Mouse (Mus musculus) neural tube, embryonic 15.5 days (tissue): ENCODE data around the gene Eva1b. TPM values are rescaled to one million over a fixed set of nuclear protein-coding genes. Genes with fewer than 3 reads are reported as not detected.

Experiments used
- ATAC-seq: fragments of 200-750 bp; cut with Nextera tagmentation; 2 replicates; pipeline ENCODE4 v1.8.0; 2017; ENCODE audit warnings: mild to moderate bottlenecking, moderate TSS enrichment, moderate library complexity; ENCODE audit not compliant: low FRiP score
- H3K27ac ChIP-seq: fragments of 300-500 bp; sonication (generic); replicated peaks from 2 replicates; pipeline ENCODE4 v1.5.1; 2015; ENCODE audit warnings: mild to moderate bottlenecking, inconsistent platforms
- H3K27me3 ChIP-seq: fragments of 300-500 bp; sonication (generic); replicated peaks from 2 replicates; pipeline ENCODE4 v1.6.1; 2015; ENCODE audit warnings: inconsistent platforms
- H3K36me3 ChIP-seq: fragments of 300-500 bp; sonication (generic); 2 replicates; pipeline ENCODE4 v1.6.1; 2015; ENCODE audit warnings: inconsistent platforms
- H3K4me1 ChIP-seq: fragments of 300-500 bp; sonication (generic); 2 replicates; pipeline ENCODE4 v1.6.1; 2015; ENCODE audit warnings: inconsistent platforms
- H3K4me2 ChIP-seq: fragments of 300-500 bp; sonication (generic); 2 replicates; pipeline ENCODE4 v1.6.1; 2015; ENCODE audit warnings: inconsistent platforms, mild to moderate bottlenecking, moderate library complexity
- H3K4me3 ChIP-seq: fragments of 300-500 bp; sonication (generic); replicated peaks from 2 replicates; pipeline ENCODE4 v1.5.1; 2015; ENCODE audit warnings: mild to moderate bottlenecking, inconsistent platforms
- H3K9ac ChIP-seq: fragments of 300-500 bp; sonication (generic); replicated peaks from 2 replicates; pipeline ENCODE4 v1.6.1; 2015; ENCODE audit warnings: mild to moderate bottlenecking, inconsistent platforms
- H3K9me3 ChIP-seq: fragments of 300-500 bp; sonication (generic); replicated peaks from 2 replicates; pipeline ENCODE4 v1.6.1; 2016; ENCODE audit warnings: inconsistent platforms
- WGBS: fragments of 180-500 bp; shearing (Covaris S2); methylation state at CpG from one replicate; pipeline ENCODE4 v1.1.7; 2015; ENCODE audit warnings: mixed read lengths; 5-methylcytosine and 5-hydroxymethylcytosine counted together
- polyA plus RNA-seq: library from polyadenylated mRNA; unstranded; fragments of >200 nt; fragmentation: Nextera tagmentation; extraction: Ambion mirVana; gene quantifications from 2 replicates; pipeline ENCODE4 v1.2.1, GENCODE M21; 2015

The Eva1b gene
- polyA plus RNA-seq, 1 experiment from 2014 or later = 13.3 TPM

DNA sequence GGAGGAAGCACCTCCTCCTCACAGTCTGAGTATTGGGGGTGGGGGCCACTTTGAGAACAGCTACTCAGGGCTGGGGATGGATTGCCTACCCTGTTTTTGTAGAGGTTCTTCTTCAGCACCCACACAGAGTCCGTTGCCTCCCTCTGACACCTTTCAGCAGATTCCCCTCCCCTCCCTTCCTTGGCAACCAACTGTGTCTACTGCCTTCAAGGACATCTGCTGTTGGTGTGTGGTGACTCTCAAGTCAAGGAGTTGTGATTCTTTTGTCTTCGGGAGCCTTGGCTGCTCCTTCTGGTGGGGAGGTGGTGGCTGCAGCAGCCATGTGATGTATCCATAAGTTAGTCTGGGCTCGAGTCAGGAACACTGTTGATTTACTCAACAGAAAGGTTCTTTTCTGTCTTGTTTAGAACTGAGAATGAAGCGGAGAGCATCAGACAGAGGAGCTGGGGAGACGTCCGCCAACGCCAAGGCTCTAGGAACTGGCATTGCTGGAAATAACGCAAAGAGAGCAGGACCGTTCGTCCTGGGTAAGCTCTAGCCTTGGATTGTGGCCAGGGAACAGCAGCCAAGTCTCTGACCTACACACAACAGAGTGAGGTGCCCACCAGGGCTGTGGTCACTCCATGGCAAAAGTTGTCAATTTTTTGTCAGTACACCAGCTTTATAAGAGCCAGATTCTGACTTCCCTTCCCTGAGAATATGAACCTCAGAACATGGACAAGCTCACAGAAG is 24.1 kb upstream of the Eva1b start:
- Histone ChIP-seq H3K9me3 (no peaks in the 10 kb centered on the region), H3K27ac (no peak overlapping the region; the same call in 1 of the 2 replicates), H3K9ac (no peak overlapping the region), H3K4me2 (no peak overlapping the region), H3K36me3 (peaks cover 38% of the 10 kb centered on the region), H3K4me1 (peaks cover 7% of the 10 kb centered on the region; the same call in 1 of the 2 replicates), H3K4me3 (no peak overlapping the region), H3K27me3 (no peaks in the 10 kb centered on the region)
- 84% methylated on average over 10 of the region's 10 CpGs for WGBS
- ATAC-seq = no peak

GRCm38 (mm10) chr4:126130502-126130901 is 17.0 kb upstream of the Eva1b start:
- no peak for ATAC-seq
- H3K9me3 ChIP-seq = no peaks in the 10 kb centered on the region
- peaks cover 25% of the 10 kb centered on the region for H3K4me1 ChIP-seq
- 77% methylated on average over 11 of the region's 11 CpGs for WGBS
- no peaks in the 10 kb centered on the region for H3K27me3 ChIP-seq
- no peak overlapping the region for H3K9ac ChIP-seq
- peaks cover 52% of the 10 kb centered on the region for H3K36me3 ChIP-seq
- H3K27ac ChIP-seq = peak overlapping the region; percentile 69
- no peak overlapping the region for H3K4me3 ChIP-seq
- H3K4me2 ChIP-seq = no peak overlapping the region

GRCm38 (mm10) chr4:126131290-126132121 is 16.0 kb upstream of the Eva1b start:
- Histone ChIP-seq H3K9me3 (no peaks in the 10 kb centered on the region), H3K27me3 (no peaks in the 10 kb centered on the region), H3K4me3 (no peak overlapping the region), H3K27ac (peak overlapping the region; percentile 69), H3K9ac (no peak overlapping the region), H3K36me3 (peaks cover 52% of the 10 kb centered on the region), H3K4me2 (no peak overlapping the region), H3K4me1 (peaks cover 25% of the 10 kb centered on the region)
- 51% methylated on average over 10 of the region's 10 CpGs for whole genome bisulfite sequencing
- ATAC-seq = peak; percentile 63

DNA sequence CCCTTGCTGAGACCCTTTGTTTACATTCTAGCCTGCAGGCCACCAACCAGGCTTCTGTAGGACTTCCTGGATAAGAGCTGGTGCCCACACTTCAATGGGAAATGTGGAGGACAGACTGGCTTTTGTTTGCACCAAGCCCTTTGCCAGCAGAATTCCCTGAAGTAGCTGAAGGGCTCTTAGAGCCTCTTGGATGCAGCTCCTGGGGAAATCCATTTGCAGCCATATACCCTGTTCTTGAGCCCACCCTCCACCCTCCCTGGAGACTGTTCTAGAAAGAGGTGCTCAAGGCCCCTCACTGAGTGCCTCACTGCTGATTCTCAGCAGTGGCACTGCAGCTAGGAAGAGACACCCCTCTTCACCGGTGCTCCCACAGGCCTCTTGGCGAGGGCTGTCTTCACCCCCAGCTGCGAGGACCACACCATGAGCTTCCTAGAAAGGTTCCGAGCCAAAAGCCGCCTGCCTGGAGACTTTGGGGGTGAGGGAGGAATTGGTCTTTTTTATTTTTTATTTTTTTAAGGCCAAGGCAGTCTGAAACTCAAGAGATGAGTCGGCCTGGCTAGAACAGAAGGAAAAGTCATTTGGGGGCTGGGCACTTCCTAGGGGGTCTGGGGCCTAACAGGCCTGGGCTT is 14.8 kb upstream of the Eva1b start:
- Histone ChIP-seq H3K4me3 (no peak overlapping the region), H3K4me1 (peaks cover 25% of the 10 kb centered on the region), H3K27me3 (no peaks in the 10 kb centered on the region), H3K9ac (no peak overlapping the region), H3K9me3 (no peaks in the 10 kb centered on the region), H3K36me3 (peaks cover 57% of the 10 kb centered on the region), H3K27ac (peak overlapping the region; percentile 69; the same call in 1 of the 2 replicates), H3K4me2 (no peak overlapping the region)
- WGBS = 72% methylated on average over 6 of the region's 6 CpGs
- ATAC-seq = no peak

DNA sequence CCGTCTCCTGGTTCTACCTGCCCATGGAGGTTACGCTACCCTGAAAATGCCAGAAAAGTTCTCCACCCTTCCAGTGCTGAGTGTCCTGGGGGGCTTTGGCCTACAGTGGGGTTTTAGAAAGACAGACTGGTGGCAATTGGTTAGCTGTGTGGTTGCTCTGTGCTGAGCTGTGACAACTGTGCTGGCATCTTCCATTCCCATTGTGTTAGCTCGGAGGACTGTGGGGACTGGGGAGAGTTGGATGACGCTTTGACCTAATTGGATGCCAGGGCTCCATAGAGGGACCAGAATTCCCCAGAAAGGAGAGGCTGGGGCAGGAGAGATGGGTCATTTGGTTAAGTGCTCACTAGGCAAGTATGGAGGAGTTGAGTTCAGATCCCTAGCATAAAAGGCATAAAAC is 13.3 kb upstream of the Eva1b start:
- no peak for ATAC-seq
- Histone ChIP-seq H3K4me2 (no peak overlapping the region), H3K9me3 (no peaks in the 10 kb centered on the region), H3K4me3 (no peak overlapping the region), H3K4me1 (peaks cover 25% of the 10 kb centered on the region), H3K36me3 (peaks cover 63% of the 10 kb centered on the region), H3K27ac (no peak overlapping the region), H3K27me3 (no peaks in the 10 kb centered on the region), H3K9ac (no peak overlapping the region)
- WGBS = 85% methylated on average over 4 of the region's 4 CpGs

GRCm38 (mm10) chr4:126134639-126135038 is 12.9 kb upstream of the Eva1b start:
- peaks cover 25% of the 10 kb centered on the region for H3K4me1 ChIP-seq
- no peak overlapping the region for H3K4me2 ChIP-seq
- H3K4me3 ChIP-seq = no peak overlapping the region
- no peak for ATAC-seq
- no peaks in the 10 kb centered on the region for H3K9me3 ChIP-seq
- H3K9ac ChIP-seq = no peak overlapping the region
- no peak overlapping the region for H3K27ac ChIP-seq
- no peaks in the 10 kb centered on the region for H3K27me3 ChIP-seq
- 91% methylated on average over 4 of the region's 4 CpGs for WGBS
- H3K36me3 ChIP-seq = peaks cover 63% of the 10 kb centered on the region

DNA sequence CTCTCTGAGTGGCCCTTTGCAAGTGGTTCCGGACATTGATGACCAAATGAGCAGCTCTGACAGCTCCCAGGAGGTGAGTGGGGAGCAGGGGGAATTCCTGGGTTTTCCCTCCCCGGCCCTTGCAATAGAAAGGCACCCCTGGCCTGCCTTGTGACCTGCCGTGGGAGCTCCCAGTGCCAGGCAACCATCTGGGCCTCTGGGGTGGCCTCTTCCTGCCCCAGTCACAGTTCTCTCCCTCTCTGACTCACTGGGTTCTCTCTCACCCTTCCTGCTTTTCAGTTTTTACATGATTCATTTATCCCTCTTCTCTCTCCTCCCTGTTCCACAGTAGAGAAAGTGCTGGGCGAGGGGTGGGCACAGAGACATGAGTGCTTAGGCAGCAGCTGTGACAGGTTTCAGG is 9.8 kb upstream of the Eva1b start:
- Histone ChIP-seq H3K9me3 (no peaks in the 10 kb centered on the region), H3K4me1 (peaks cover under 1% of the 10 kb centered on the region), H3K4me2 (no peak overlapping the region), H3K36me3 (peaks cover 67% of the 10 kb centered on the region), H3K4me3 (no peak overlapping the region), H3K9ac (no peak overlapping the region), H3K27me3 (no peaks in the 10 kb centered on the region), H3K27ac (no peak overlapping the region)
- 83% methylated on average over 4 of the region's 4 CpGs for WGBS
- no peak for ATAC-seq

DNA sequence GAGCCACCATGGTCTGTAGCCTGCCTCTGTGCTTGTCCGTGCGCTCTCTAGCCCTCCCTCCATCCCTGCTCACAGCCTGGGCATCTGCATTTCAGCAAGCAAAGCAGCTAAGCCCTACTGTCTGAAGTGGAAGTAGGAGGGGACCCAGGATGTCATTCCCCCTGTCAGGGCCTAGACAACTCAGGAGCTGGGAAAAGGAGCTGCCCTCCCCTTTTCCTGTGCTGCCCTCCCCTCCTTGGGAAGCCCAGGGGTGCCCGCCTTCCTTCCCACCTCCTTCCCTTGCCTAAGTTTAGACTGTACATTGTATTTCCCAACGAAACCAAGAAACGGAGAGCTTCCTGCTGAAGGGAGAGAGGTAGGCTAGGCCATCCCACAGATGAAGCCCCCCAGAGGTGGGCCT is 6.5 kb upstream of the Eva1b start:
- Histone ChIP-seq H3K9me3 (no peaks in the 10 kb centered on the region), H3K9ac (no peak overlapping the region), H3K36me3 (peaks cover 43% of the 10 kb centered on the region), H3K4me2 (no peak overlapping the region), H3K4me3 (no peak overlapping the region), H3K27me3 (no peaks in the 10 kb centered on the region), H3K27ac (no peak overlapping the region; the same call in 1 of the 2 replicates), H3K4me1 (no peaks in the 10 kb centered on the region)
- no peak for ATAC-seq
- 81% methylated on average over 5 of the region's 5 CpGs for WGBS

- WGBS = 73% methylated on average over 4 of the region's 4 CpGs
- Histone ChIP-seq H3K4me3 (no peak overlapping the region), H3K4me2 (no peak overlapping the region), H3K27ac (no peak overlapping the region), H3K9ac (no peak overlapping the region), H3K9me3 (no peaks in the 10 kb centered on the region), H3K27me3 (peaks cover 36% of the 10 kb centered on the region), H3K4me1 (peaks cover 27% of the 10 kb centered on the region), H3K36me3 (0 out of 2 replicates have a peak, but pooled peaks cover 2% of the 10 kb centered on the region)
- no peak for ATAC-seq
These were observed 2.1 kb upstream of the Eva1b start for GRCm38 (mm10) chr4:126145396-126145795.

DNA sequence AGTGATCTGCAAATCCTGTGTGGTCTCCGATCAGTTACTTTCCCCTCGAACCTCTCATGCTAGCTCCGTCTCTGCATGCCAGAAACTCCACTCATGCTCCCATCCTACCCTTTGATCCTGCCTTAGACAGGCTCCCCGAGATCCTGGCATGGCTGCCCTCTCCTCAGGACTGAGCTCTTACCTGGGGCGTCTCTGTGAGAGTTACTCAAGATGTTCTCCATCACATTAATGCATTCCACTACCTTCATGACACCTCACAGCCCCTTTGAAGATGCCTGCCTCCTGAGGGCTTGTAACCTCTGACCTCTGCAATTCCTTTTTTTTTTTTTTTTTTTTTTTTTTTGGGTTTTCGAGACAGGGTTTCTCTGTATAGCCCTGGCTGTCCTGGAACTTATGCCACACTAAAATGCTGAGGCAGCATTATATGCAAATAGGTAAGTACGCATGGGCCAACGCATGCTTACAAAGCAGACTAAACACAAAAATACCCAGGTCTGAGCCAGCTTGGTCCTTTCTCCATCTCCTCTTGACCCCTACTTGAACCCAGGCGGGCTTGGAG is 491 bp upstream of the Eva1b start:
- H3K27ac ChIP-seq = no peak overlapping the region
- H3K4me1 ChIP-seq = peaks cover 28% of the 10 kb centered on the region
- H3K27me3 ChIP-seq = peaks cover 39% of the 10 kb centered on the region
- H3K9ac ChIP-seq = no peak overlapping the region
- H3K36me3 ChIP-seq = no peaks in the 10 kb centered on the region
- H3K4me3 ChIP-seq = no peak overlapping the region
- ATAC-seq = no peak
- H3K9me3 ChIP-seq = no peaks in the 10 kb centered on the region
- peak overlapping the region; percentile 68; the same call in 1 of the 2 replicates for H3K4me2 ChIP-seq
- 48% methylated on average over 9 of the region's 9 CpGs for WGBS

GRCm38 (mm10) chr4:126148161-126148961 is 817 bp downstream of the Eva1b start:
- Histone ChIP-seq H3K9ac (peak overlapping the region; percentile 39), H3K36me3 (no peaks in the 10 kb centered on the region), H3K27me3 (peaks cover 39% of the 10 kb centered on the region), H3K9me3 (no peaks in the 10 kb centered on the region), H3K4me2 (peak overlapping the region; percentile 68), H3K4me1 (peaks cover 28% of the 10 kb centered on the region), H3K27ac (peak overlapping the region; percentile 51), H3K4me3 (peak overlapping the region; percentile 42)
- WGBS = 2% methylated on average over 45 of the region's 67 CpGs
- peak; percentile 39 for ATAC-seq
